Mouse (Mus musculus) small intestine, adult 2 months (tissue): ENCODE data around the gene Klhl9.

Experiments used
- CTCF ChIP-seq: fragments of 200-500 bp; IDR thresholded peaks from 2 replicates; pipeline ENCODE4 v1.5.1; 2012; ENCODE audit warnings: low read depth, mild to moderate bottlenecking, control low read depth, inconsistent platforms, low read length, moderate library complexity, mixed read lengths; ENCODE audit not compliant: insufficient replicate concordance, insufficient read length; ENCODE audit errors: extremely low read depth
- POLR2A ChIP-seq: fragments of 200-500 bp; IDR thresholded peaks from 2 replicates; pipeline ENCODE4 v1.6.1; 2012; ENCODE audit warnings: low read depth, mild to moderate bottlenecking, control low read depth, inconsistent platforms, low read length, moderate library complexity

- TF ChIP-seq CTCF: no peak
- TF ChIP-seq POLR2A: no peak
Observed at GRCm38 (mm10) chr4:88741426-88741825, 19.2 kb upstream of the Klhl9 start.
